Mouse (Mus musculus) intestine, postnatal 0 days (tissue): ENCODE results near the gene Frmd6. TPM values are rescaled to one million over a fixed set of nuclear protein-coding genes. Genes with fewer than 3 reads are reported as not detected.

Experiments
- ATAC-seq: fragments of 200-750 bp; cut with Nextera tagmentation; 2 replicates; pipeline ENCODE4 v1.8.0; 2017; ENCODE audit warnings: mild to moderate bottlenecking, moderate TSS enrichment, moderate library complexity
- H3K27ac ChIP-seq: fragments of 300-500 bp; sonication (generic); 2 replicates; pipeline ENCODE4 v1.5.1; 2014; ENCODE audit warnings: mild to moderate bottlenecking, low read depth, low read length, moderate library complexity
- H3K27me3 ChIP-seq: fragments of 300-500 bp; sonication (generic); replicated peaks from 2 replicates; pipeline ENCODE4 v1.6.1; 2014; ENCODE audit warnings: low read length, mixed read lengths; ENCODE audit not compliant: control insufficient read depth, insufficient read depth
- H3K36me3 ChIP-seq: fragments of 300-500 bp; sonication (generic); 2 replicates; pipeline ENCODE4 v1.6.1; 2014; ENCODE audit warnings: mild to moderate bottlenecking, moderate library complexity; ENCODE audit not compliant: control insufficient read depth, insufficient read depth
- H3K4me1 ChIP-seq: fragments of 300-500 bp; sonication (generic); replicated peaks from 2 replicates; pipeline ENCODE4 v1.6.1; 2014; ENCODE audit warnings: antibody characterized with exemption, low read length, mixed read lengths; ENCODE audit not compliant: control insufficient read depth, insufficient read depth
- H3K4me2 ChIP-seq: fragments of 300-500 bp; sonication (generic); replicated peaks from 2 replicates; pipeline ENCODE4 v1.6.1; 2014; ENCODE audit warnings: low read depth, mild to moderate bottlenecking, moderate library complexity
- H3K4me3 ChIP-seq: fragments of 300-500 bp; sonication (generic); 2 replicates; pipeline ENCODE4 v1.5.1; 2014; ENCODE audit warnings: low read depth, low read length
- H3K9ac ChIP-seq: fragments of 300-500 bp; sonication (generic); 2 replicates; pipeline ENCODE4 v1.6.1; 2014; ENCODE audit warnings: mild to moderate bottlenecking, low read depth, low read length
- H3K9me3 ChIP-seq: fragments of 300-500 bp; sonication (generic); 2 replicates; pipeline ENCODE4 v1.6.1; 2016; ENCODE audit warnings: mixed run types; ENCODE audit not compliant: control insufficient read depth
- CTCF ChIP-seq: sonication (generic); IDR thresholded peaks from 2 replicates; pipeline ENCODE4 v1.5.1; 2016; ENCODE audit warnings: low read depth, mild to moderate bottlenecking, control low read depth, antibody characterized with exemption, moderate library complexity
- WGBS: fragments of 180-500 bp; shearing (Covaris S2); extraction: QIAGEN DNeasy Blood & Tissue Kit; methylation state at CpG from one replicate; pipeline ENCODE4 v1.1.7; 2014; 5-methylcytosine and 5-hydroxymethylcytosine counted together
- polyA plus RNA-seq: library from polyadenylated mRNA; unstranded; fragments of >200 nt; fragmentation: Nextera tagmentation; extraction: Ambion mirVana; gene quantifications from 2 replicates; pipeline ENCODE4 v1.2.1, GENCODE M21; 2015

Frmd6 gene
- polyA plus RNA-seq, 1 experiment from 2014 or later = 5.9 TPM

DNA sequence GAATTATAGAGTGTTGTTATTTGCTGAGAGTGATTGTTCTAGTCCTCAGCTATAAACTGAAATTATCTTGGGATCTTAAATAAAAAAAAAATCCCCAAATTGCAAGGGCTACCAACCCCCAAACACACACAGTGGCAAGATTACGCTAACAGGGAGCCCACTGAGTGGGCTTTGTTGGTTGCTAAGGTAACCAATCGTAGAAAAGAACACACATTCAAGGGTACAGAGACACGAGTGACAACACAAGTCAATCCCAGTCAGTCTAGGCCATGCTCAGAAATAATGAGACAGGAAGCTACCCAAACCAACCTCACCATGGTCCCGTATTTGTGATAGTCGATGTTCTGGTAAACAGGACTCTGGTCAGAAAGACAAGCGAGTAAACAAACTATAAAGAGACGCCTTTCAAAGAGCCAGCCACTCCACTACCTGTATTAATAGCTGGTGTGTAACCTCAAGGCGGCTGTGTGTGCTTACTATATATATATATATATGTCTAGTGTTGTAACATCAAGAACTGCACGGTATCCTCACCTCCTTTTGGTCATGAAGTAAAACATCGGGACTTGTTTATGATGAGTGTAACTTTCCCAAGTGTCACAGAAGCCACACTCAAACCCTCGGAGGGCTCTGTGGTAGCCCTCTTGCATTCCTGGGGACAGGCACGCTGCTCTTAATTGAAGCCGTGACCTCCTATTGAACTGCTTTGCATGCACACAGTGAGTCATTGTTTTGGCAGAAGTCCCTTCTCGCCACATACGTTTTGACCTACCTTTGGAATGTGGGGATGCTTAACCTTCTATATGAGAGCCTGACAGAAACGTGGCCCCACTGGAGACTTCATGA lies 30.5 kb upstream of the Frmd6 start:
- WGBS = 44% methylated on average over 16 of the region's 16 CpGs
- Histone ChIP-seq H3K9ac (no peak overlapping the region), H3K4me3 (no peak overlapping the region), H3K4me1 (no peaks in the 10 kb centered on the region), H3K27me3 (no peaks in the 10 kb centered on the region), H3K36me3 (no peaks in the 10 kb centered on the region), H3K9me3 (no peaks in the 10 kb centered on the region), H3K4me2 (no peak overlapping the region), H3K27ac (no peak overlapping the region)
- TF ChIP-seq CTCF = no peak
- no peak for ATAC-seq

DNA sequence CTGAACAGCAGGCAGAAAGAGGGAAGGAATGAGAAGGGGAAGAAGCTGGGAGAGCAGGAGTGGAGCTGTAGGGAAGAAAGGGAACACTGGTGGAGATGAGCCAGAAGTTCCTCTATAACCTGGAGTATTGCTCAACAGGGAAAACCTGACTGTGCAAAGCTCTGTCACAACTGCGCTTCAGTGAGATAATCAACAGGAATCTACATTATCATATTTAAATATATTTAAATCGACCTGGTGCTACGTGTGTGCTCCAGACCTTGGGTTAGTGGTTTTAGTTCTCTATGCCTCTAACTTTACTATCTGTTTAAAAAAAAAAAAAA lies 30.0 kb upstream of the Frmd6 start:
- no peaks in the 10 kb centered on the region for H3K27me3 ChIP-seq
- TF ChIP-seq CTCF = no peak
- H3K4me1 ChIP-seq = no peaks in the 10 kb centered on the region
- H3K27ac ChIP-seq = no peak overlapping the region
- 84% methylated on average over 3 of the region's 3 CpGs for whole genome bisulfite sequencing
- H3K4me2 ChIP-seq = no peak overlapping the region
- no peak for ATAC-seq
- no peak overlapping the region for H3K9ac ChIP-seq
- H3K4me3 ChIP-seq = no peak overlapping the region
- no peaks in the 10 kb centered on the region for H3K36me3 ChIP-seq
- H3K9me3 ChIP-seq = no peaks in the 10 kb centered on the region

DNA sequence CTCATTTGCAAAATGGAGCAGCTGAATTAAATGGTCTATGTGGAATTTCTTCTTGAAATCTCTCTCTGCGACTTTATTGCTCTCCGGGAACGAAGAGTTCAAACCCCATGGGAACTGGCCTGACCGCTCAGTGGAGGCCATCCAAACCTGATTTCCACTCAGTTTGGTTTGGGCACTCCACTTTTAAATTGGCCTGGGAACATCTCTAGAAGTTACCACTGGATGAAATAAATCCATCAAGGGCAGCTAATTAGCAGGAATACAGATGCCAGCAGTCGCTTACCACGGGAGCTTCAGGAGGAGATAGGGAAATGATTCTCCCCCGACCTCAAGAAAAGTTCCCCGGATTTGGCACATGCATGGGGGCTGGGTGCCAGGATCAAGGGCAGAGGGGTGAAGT lies 26.8 kb upstream of the Frmd6 start:
- Histone ChIP-seq H3K4me2 (no peak overlapping the region), H3K4me1 (no peaks in the 10 kb centered on the region), H3K36me3 (no peaks in the 10 kb centered on the region), H3K9ac (no peak overlapping the region), H3K27ac (no peak overlapping the region), H3K4me3 (no peak overlapping the region), H3K9me3 (no peaks in the 10 kb centered on the region), H3K27me3 (no peaks in the 10 kb centered on the region)
- 76% methylated on average over 8 of the region's 8 CpGs for WGBS
- no peak for TF ChIP-seq CTCF
- no peak for ATAC-seq

DNA sequence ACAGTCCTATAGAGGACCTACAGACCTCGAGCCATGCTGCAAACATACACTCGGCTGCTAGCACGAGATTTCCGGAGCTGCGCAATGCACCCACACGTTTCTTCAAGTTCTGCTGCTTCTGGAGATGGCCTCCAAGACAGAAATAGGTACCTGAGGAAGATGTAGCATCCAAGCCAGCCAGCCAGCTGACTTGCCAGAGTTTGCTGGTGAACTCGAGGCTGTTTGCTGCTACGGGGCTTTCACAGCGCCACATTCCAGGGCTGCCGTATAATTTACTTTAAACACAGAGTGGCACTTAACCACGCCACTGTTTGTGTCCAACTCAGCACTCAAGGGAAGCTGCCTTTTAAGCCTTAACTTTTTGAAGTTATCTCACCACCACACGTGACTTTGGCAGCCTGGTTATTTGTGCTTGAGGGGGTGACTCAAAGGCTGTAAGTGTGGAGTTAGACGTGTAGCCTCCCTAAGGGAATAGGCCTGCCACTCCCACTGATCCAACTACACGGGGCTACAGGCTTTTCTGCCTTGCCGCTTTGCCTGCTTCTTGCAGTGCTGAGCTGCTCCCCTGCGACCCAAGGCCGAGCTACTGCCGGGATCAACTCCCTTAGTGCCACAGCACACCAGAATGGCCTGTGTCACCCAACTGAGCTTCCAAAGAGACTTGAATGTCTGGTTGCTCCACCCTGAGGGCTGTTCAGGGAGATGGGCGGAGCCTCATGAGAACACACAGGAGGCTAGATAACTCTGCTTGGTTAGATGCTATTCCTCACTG lies 25.9 kb upstream of the Frmd6 start:
- H3K9ac ChIP-seq = no peak overlapping the region
- H3K27me3 ChIP-seq = no peaks in the 10 kb centered on the region
- no peak overlapping the region for H3K4me3 ChIP-seq
- H3K36me3 ChIP-seq = no peaks in the 10 kb centered on the region
- H3K27ac ChIP-seq = 0 out of 2 replicates have a peak overlapping the region, but pooled peaks have one; percentile 15
- no peaks in the 10 kb centered on the region for H3K9me3 ChIP-seq
- no peaks in the 10 kb centered on the region for H3K4me1 ChIP-seq
- H3K4me2 ChIP-seq = peak overlapping the region; percentile 51
- 30% methylated on average over 19 of the region's 19 CpGs for WGBS
- ATAC-seq = peak; percentile 47
- TF ChIP-seq CTCF = no peak

DNA sequence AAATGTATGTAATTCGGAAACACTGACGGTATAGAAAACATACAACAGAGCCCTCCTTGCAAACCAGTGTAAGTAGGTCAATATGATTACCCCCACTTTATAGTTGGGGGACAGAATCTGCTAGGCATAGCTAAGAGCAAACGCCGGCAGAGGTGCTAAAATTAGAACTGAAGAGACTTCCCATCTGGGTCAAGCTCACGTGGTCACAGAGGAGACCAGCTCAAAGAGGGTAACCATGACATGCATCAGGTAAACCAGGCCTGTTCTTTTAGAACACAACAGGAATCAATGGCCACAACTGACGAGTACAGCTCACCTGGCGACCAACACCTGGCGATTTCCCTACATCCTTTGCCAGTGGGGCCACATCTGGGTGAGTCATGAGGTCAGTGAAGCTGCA lies 25.2 kb upstream of the Frmd6 start:
- no peak overlapping the region for H3K4me3 ChIP-seq
- no peaks in the 10 kb centered on the region for H3K9me3 ChIP-seq
- WGBS = 73% methylated on average over 8 of the region's 8 CpGs
- no peak for ATAC-seq
- H3K36me3 ChIP-seq = no peaks in the 10 kb centered on the region
- TF ChIP-seq CTCF = no peak
- no peak overlapping the region for H3K27ac ChIP-seq
- H3K27me3 ChIP-seq = no peaks in the 10 kb centered on the region
- H3K9ac ChIP-seq = no peak overlapping the region
- H3K4me2 ChIP-seq = no peak overlapping the region
- H3K4me1 ChIP-seq = no peaks in the 10 kb centered on the region

DNA sequence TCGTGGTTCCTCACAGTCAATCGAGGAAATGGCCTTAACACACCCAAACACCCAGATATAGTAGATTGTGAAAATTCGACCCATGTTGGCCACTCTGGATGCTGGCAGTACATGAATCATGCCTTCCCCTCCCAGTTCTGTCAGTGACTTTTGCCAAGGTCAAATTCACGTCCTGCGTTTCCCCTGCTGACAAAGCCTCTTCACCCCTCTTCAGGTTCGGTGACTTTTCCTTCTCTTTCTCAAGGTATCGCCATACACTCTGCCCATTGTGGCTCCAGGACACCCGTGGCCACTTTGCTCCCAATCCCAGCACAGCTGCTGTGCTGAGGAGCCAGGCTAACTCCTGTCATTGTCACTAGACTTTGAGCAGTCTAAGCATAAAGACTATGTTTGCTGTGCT lies 24.0 kb upstream of the Frmd6 start:
- no peaks in the 10 kb centered on the region for H3K4me1 ChIP-seq
- H3K4me3 ChIP-seq = no peak overlapping the region
- H3K9me3 ChIP-seq = no peaks in the 10 kb centered on the region
- H3K9ac ChIP-seq = no peak overlapping the region
- no peaks in the 10 kb centered on the region for H3K27me3 ChIP-seq
- no peak for ATAC-seq
- H3K27ac ChIP-seq = no peak overlapping the region
- H3K4me2 ChIP-seq = no peak overlapping the region
- H3K36me3 ChIP-seq = no peaks in the 10 kb centered on the region
- WGBS = 63% methylated on average over 8 of the region's 8 CpGs
- TF ChIP-seq CTCF = no peak
